Mouse (Mus musculus): Measurements from ENCODE around the gene Cdkl5.

Cdkl5 gene

GRCm38 (mm10) chrX:160735650-160736049, 258.9 kb downstream of the Cdkl5 start, which contains the start of gene Ppef1:
Gene Ppef1, minus strand, starts transcription at chrX:160735765.
- no peak for DNase-seq (ENCODE audit: low spot score)

All from embryo, embryonic 10.5 days (tissue).